Mouse (Mus musculus): ENCODE data around the gene Stat5a.

Stat5a gene

DNA sequence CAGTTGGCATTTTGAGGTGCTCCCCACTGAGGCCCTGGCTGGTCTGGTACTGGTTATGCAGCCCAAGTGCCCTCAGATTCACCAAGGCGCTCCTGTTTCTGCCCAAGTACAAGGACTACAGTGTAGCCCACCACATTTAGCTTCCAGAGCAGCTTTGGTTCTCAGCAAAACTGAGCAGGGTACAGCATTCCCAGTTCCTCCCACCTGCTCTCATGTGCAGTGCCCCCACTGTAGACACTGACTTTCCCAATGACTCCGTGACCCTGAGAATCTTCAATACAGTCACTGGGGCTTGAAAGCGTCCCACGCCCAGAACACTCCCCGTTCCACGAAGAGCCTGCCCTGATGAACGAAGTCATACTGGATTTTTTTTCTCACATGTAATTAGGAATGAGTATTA lies 71.5 kb downstream of the Stat5a start:
- no peak for ATAC-seq (ENCODE audit: insufficient number of reproducible peaks, low FRiP score, low TSS enrichment)

DNA sequence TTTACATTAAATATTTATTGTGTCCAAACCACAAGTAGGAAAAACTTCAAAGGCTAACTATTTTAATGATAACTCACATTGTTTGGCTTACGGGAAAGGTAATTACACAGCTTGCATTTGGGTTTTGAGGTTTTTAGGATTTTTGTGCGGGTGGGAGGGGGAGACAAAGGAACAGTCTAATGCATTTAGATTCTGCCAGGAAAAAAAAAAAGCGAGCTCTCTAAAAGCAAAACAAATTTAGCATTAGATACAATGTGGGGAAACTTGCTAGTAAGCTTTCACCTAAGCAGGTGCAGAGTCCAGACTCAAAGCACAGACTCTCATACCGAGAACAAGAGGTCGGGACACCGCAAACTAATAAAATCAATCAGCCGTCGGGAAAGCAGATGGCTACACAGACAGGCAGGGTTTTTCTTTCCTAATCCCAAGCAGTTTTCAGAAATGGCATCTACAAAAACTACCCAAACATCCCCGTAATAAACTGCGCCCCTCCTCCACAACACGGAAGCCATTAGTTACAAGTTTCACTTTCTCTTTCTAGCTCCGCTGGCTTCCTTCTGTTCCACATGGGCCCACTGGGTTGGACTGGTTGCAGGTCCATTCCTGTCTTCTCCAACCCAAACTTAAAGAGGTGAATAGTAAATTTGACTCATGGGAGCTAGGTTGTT lies 72.2 kb downstream of the Stat5a start:
- no peak for ATAC-seq (ENCODE audit: insufficient number of reproducible peaks, low FRiP score, low TSS enrichment)
